Mouse (Mus musculus) hindbrain, embryonic 13.5 days (tissue): ENCODE data around the gene Tom1. TPM values are rescaled to one million over a fixed set of nuclear protein-coding genes. Genes with fewer than 3 reads are reported as not detected.

Experiments used
- ATAC-seq: fragments of 200-750 bp; cut with Nextera tagmentation; 2 replicates; pipeline ENCODE4 v1.8.0; 2017; ENCODE audit warnings: moderate TSS enrichment; ENCODE audit not compliant: low FRiP score
- H3K27ac ChIP-seq: fragments of 300-500 bp; sonication (generic); 2 replicates; pipeline ENCODE4 v1.5.1; 2015; ENCODE audit warnings: inconsistent platforms, mild to moderate bottlenecking, moderate library complexity
- H3K27me3 ChIP-seq: fragments of 300-500 bp; sonication (generic); 2 replicates; pipeline ENCODE4 v1.6.1; 2015; ENCODE audit warnings: mild to moderate bottlenecking, inconsistent platforms
- H3K36me3 ChIP-seq: fragments of 300-500 bp; sonication (generic); 2 replicates; pipeline ENCODE4 v1.6.1; 2015; ENCODE audit warnings: mild to moderate bottlenecking, inconsistent platforms
- H3K4me1 ChIP-seq: fragments of 300-500 bp; sonication (generic); replicated peaks from 2 replicates; pipeline ENCODE4 v1.6.1; 2015; ENCODE audit warnings: inconsistent platforms
- H3K4me2 ChIP-seq: fragments of 300-500 bp; sonication (generic); 2 replicates; pipeline ENCODE4 v1.6.1; 2015; ENCODE audit warnings: inconsistent platforms, mild to moderate bottlenecking, moderate library complexity
- H3K4me3 ChIP-seq: fragments of 300-500 bp; sonication (generic); 2 replicates; pipeline ENCODE4 v1.5.1; 2015; ENCODE audit warnings: mild to moderate bottlenecking, inconsistent platforms
- H3K9ac ChIP-seq: fragments of 300-500 bp; sonication (generic); 2 replicates; pipeline ENCODE4 v1.6.1; 2015; ENCODE audit warnings: mild to moderate bottlenecking, inconsistent platforms
- H3K9me3 ChIP-seq: fragments of 300-500 bp; sonication (generic); 2 replicates; pipeline ENCODE4 v1.6.1; 2016; ENCODE audit warnings: inconsistent platforms
- WGBS: fragments of 180-500 bp; shearing (Covaris S2); methylation state at CpG from one replicate; pipeline ENCODE4 v1.1.7; 2015; 5-methylcytosine and 5-hydroxymethylcytosine counted together
- polyA plus RNA-seq: library from polyadenylated mRNA; unstranded; fragments of >200 nt; fragmentation: Nextera tagmentation; extraction: Ambion mirVana; gene quantifications from 2 replicates; pipeline ENCODE4 v1.2.1, GENCODE M21; 2015

Tom1 gene
- polyA plus RNA-seq, 1 experiment from 2014 or later = 27.3 TPM

GRCm38 (mm10) chr8:75081364-75082040, 48.0 kb downstream of the Tom1 start:
- H3K36me3 ChIP-seq = no peaks in the 10 kb centered on the region
- peaks cover 6% of the 10 kb centered on the region; the same call in 1 of the 2 replicates for H3K4me1 ChIP-seq
- H3K9ac ChIP-seq = no peak overlapping the region
- no peak overlapping the region for H3K4me3 ChIP-seq
- no peaks in the 10 kb centered on the region; the same call in 1 of the 2 replicates for H3K27me3 ChIP-seq
- H3K9me3 ChIP-seq = no peaks in the 10 kb centered on the region
- no peak for ATAC-seq
- H3K27ac ChIP-seq = no peak overlapping the region
- WGBS = 84% methylated on average over 9 of the region's 9 CpGs
- no peak overlapping the region for H3K4me2 ChIP-seq

GRCm38 (mm10) chr8:75082181-75082805, 48.8 kb downstream of the Tom1 start:
- Histone ChIP-seq H3K36me3 (no peaks in the 10 kb centered on the region), H3K4me1 (peaks cover 6% of the 10 kb centered on the region; the same call in 1 of the 2 replicates), H3K27me3 (no peaks in the 10 kb centered on the region; the same call in 1 of the 2 replicates), H3K9me3 (no peaks in the 10 kb centered on the region), H3K4me2 (no peak overlapping the region), H3K4me3 (no peak overlapping the region), H3K27ac (no peak overlapping the region), H3K9ac (no peak overlapping the region)
- no peak for ATAC-seq
- 86% methylated on average over 6 of the region's 6 CpGs for WGBS

- Histone ChIP-seq H3K9me3 (no peaks in the 10 kb centered on the region), H3K4me2 (peak overlapping the region; percentile 47), H3K27ac (no peak overlapping the region), H3K36me3 (no peaks in the 10 kb centered on the region), H3K9ac (no peak overlapping the region), H3K27me3 (no peaks in the 10 kb centered on the region; the same call in 1 of the 2 replicates), H3K4me3 (peak overlapping the region; percentile 22), H3K4me1 (peaks cover 7% of the 10 kb centered on the region; the same call in 1 of the 2 replicates)
- WGBS = 7% methylated on average over 15 of the region's 17 CpGs
- peak; percentile 93 for ATAC-seq
Observed at GRCm38 (mm10) chr8:75083846-75084245, 50.3 kb downstream of the Tom1 start.

- H3K4me1 ChIP-seq = peaks cover 14% of the 10 kb centered on the region; the same call in 1 of the 2 replicates
- 80% methylated on average over 3 of the region's 3 CpGs for WGBS
- H3K36me3 ChIP-seq = no peaks in the 10 kb centered on the region
Observed at GRCm38 (mm10) chr8:75084382-75085064, 51.0 kb downstream of the Tom1 start.

GRCm38 (mm10) chr8:75086002-75086401, 52.5 kb downstream of the Tom1 start:
- H3K27ac ChIP-seq = no peak overlapping the region
- peaks cover 20% of the 10 kb centered on the region; the same call in 1 of the 2 replicates for H3K4me1 ChIP-seq
- no peaks in the 10 kb centered on the region; the same call in 1 of the 2 replicates for H3K27me3 ChIP-seq
- WGBS = 88% methylated on average over 2 of the region's 2 CpGs
- H3K4me2 ChIP-seq = no peak overlapping the region
- H3K9me3 ChIP-seq = no peaks in the 10 kb centered on the region
- no peak overlapping the region for H3K9ac ChIP-seq
- ATAC-seq = no peak
- no peak overlapping the region for H3K4me3 ChIP-seq
- H3K36me3 ChIP-seq = no peaks in the 10 kb centered on the region

More at GRCm38 (mm10) chr8:75084382-75085064, 51.0 kb downstream of the Tom1 start:
- Histone ChIP-seq H3K27ac (no peak overlapping the region), H3K9me3 (no peaks in the 10 kb centered on the region), H3K4me3 (no peak overlapping the region), H3K27me3 (no peaks in the 10 kb centered on the region; the same call in 1 of the 2 replicates), H3K9ac (no peak overlapping the region), H3K4me2 (no peak overlapping the region)
- no peak for ATAC-seq

- Histone ChIP-seq H3K36me3 (no peaks in the 10 kb centered on the region), H3K9me3 (no peaks in the 10 kb centered on the region), H3K27ac (no peak overlapping the region), H3K4me1 (peaks cover 20% of the 10 kb centered on the region; the same call in 1 of the 2 replicates), H3K27me3 (no peaks in the 10 kb centered on the region; the same call in 1 of the 2 replicates), H3K4me3 (no peak overlapping the region), H3K4me2 (no peak overlapping the region), H3K9ac (no peak overlapping the region)
- ATAC-seq = no peak
Observed at GRCm38 (mm10) chr8:75087127-75087526, 53.6 kb downstream of the Tom1 start.

GRCm38 (mm10) chr8:75088989-75089881, 55.7 kb downstream of the Tom1 start:
- H3K36me3 ChIP-seq = no peaks in the 10 kb centered on the region
- ATAC-seq = peak; percentile 26; the same call in 1 of the 2 replicates
- peak overlapping the region; percentile 46; the same call in 1 of the 2 replicates for H3K9ac ChIP-seq
- peak overlapping the region; percentile 48; the same call in 1 of the 2 replicates for H3K27ac ChIP-seq
- H3K27me3 ChIP-seq = no peaks in the 10 kb centered on the region
- peaks cover 24% of the 10 kb centered on the region; the same call in 1 of the 2 replicates for H3K4me1 ChIP-seq
- H3K9me3 ChIP-seq = no peaks in the 10 kb centered on the region
- WGBS = 19% methylated on average over 6 of the region's 6 CpGs
- H3K4me3 ChIP-seq = no peak overlapping the region
- H3K4me2 ChIP-seq = peak overlapping the region; percentile 34

- H3K9me3 ChIP-seq = no peaks in the 10 kb centered on the region
Observed at GRCm38 (mm10) chr8:75090781-75091365, 57.4 kb downstream of the Tom1 start.

GRCm38 (mm10) chr8:75093399-75094156, 60.1 kb downstream of the Tom1 start, which contains the start of gene Hmox1:
Hmox1 (plus strand) TSS chr8:75093621.
- Histone ChIP-seq H3K4me2 (peak within 1 kb of the TSS; percentile 76), H3K9ac (peak within 1 kb of the TSS; percentile 77), H3K9me3 (no peaks in the 10 kb centered on the region), H3K4me3 (peak within 1 kb of the TSS; percentile 54), H3K27me3 (no peaks in the 10 kb centered on the region), H3K27ac (0 out of 2 replicates have a peak within 1 kb of the TSS, but pooled peaks have one; percentile 13), H3K36me3 (no peaks in the 10 kb centered on the region; the same call in none of the 2 replicates), H3K4me1 (peaks cover 24% of the 10 kb centered on the region; the same call in 1 of the 2 replicates)
- peak; percentile 93 for ATAC-seq
- WGBS = under 1% methylated on average over 36 of the region's 36 CpGs

More at GRCm38 (mm10) chr8:75090781-75091365, 57.4 kb downstream of the Tom1 start:
- ATAC-seq = no peak
- 79% methylated on average over 4 of the region's 4 CpGs for WGBS
- no peaks in the 10 kb centered on the region for H3K36me3 ChIP-seq
- peaks cover 24% of the 10 kb centered on the region; the same call in 1 of the 2 replicates for H3K4me1 ChIP-seq
- no peak overlapping the region for H3K9ac ChIP-seq
- H3K4me2 ChIP-seq = no peak overlapping the region
- H3K27ac ChIP-seq = no peak overlapping the region; the same call in 1 of the 2 replicates
- no peak overlapping the region for H3K4me3 ChIP-seq
- no peaks in the 10 kb centered on the region for H3K27me3 ChIP-seq

- WGBS = 95% methylated on average over 4 of the region's 4 CpGs
- no peak overlapping the region for H3K4me2 ChIP-seq
Observed at GRCm38 (mm10) chr8:75102956-75103355, 69.5 kb downstream of the Tom1 start.

More at GRCm38 (mm10) chr8:75102956-75103355, 69.5 kb downstream of the Tom1 start:
- Histone ChIP-seq H3K36me3 (no peaks in the 10 kb centered on the region), H3K27me3 (no peaks in the 10 kb centered on the region), H3K27ac (no peak overlapping the region), H3K4me3 (no peak overlapping the region), H3K9ac (no peak overlapping the region), H3K4me1 (peaks cover 3% of the 10 kb centered on the region; the same call in 1 of the 2 replicates), H3K9me3 (no peaks in the 10 kb centered on the region)
- no peak for ATAC-seq
